Mouse (Mus musculus): ENCODE results near the gene Apoc1.

DNA sequence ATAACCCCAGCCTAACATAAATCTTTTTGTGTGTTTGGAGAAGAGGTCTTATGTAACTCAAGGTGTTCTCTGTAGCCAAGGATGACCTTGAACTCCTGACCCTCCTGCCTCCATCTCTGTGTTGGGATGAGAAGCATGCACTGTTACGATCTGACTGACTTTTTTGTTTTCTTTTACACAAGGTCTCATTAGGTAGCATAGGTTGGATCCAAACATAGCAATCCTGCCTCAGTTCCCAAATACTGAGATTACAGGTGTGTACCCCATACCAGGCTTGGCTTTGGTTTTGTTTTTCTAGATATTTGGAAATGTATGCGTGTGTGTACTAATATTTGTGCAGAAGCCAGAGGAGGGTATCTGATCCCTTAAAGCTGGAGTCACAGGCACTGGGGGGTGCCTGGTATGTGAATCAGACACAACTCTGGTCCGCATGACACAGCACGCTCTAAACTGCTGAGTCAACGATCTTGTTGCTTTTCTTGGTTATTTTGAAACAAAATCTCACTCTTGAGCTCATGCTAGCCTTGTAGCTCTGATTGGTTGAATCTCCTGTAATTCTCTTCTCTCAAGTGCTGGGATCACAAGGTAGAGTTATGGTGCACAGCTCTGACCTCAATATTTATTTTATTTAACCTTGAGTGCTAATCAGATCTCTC is 26.0 kb upstream of the Apoc1 start:
- no peak for TF ChIP-seq CTCF (IDR thresholded peaks at IDR 0.05; ENCODE audit: low read depth)
- TF ChIP-seq EP300 (optimal IDR thresholded peaks at IDR 0.05), result no peak
